Mouse (Mus musculus) monocyte, adult 5-6 weeks (primary cell): ENCODE data around the gene Frrs1. TPM values are rescaled to one million over a fixed set of nuclear protein-coding genes. Genes with fewer than 3 reads are reported as not detected.
A peak's percentile ranks its signal among the peaks of the same experiment; 100 is the strongest.

Experiments
- ATAC-seq: fragments of 153-309, 156-312 bp; replicated peaks from 2 replicates; pipeline ENCODE4 v1.8.0; 2017; ENCODE audit warnings: mild to moderate bottlenecking; ENCODE audit not compliant: low TSS enrichment, insufficient number of reproducible peaks, severe bottlenecking, poor library complexity, low FRiP score
- total RNA-seq: library from RNA; stranded (forward); fragments of 200-1000, 200-491, 200-594 nt; gene quantifications from 3 replicates; pipeline ENCODE4 v1.2.3, GENCODE M21; 2017

Gene Frrs1
- total RNA-seq, 1 experiment from 2014 or later: 11.8 TPM

DNA sequence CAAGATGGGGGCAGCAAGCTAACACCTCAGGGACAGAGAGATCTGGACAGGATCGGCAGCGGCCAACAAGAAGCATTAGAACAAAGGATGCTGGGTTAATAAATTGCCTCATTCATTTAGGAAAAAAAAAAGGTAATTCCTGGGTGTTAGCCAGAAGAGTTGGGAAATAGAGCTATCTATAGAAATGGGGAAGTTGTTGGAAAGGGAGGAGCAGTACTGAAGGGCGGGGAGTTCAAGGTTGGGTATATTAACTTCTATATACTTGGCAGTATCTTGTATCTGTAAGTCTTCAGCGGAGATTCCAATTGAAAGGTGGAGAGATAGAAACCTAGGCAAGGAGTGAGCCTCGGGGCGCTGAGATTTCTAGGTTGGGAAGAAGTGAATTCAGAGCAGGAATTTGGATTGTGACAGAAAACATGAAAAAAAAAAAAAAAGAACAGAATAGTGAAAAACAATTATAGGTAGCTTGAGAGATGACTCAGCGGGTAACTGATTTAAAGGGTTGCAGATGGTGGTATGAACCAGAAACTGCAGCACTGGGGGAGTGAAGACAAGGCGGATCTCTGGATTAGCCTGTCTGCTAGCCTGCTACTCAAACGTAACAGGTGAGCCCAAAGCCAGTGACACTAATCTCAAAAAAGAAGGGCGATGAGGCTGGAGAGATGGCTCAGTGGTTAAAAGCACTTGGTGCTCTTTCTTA is 14.2 kb upstream of the Frrs1 start:
- peak; percentile 88 for ATAC-seq

DNA sequence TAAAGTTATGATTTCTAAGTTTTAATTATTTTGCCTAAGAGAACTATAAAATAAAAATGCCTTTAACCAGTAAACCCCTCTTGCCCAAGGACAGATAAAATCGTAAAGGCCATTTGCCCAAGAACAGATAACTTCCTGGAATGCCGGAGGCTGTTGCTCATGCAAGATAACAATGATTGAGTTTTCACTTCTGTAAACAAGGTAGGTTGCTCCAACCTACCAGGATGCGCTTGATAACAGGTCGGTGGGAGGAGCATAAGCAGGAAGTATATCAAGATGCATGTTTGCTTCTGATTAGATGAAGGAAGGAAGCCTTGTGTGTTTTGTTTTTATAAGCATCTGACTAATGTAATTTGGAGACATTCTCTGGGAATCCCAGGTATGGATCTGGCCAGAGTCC is 13.2 kb upstream of the Frrs1 start:
- no peak for ATAC-seq

DNA sequence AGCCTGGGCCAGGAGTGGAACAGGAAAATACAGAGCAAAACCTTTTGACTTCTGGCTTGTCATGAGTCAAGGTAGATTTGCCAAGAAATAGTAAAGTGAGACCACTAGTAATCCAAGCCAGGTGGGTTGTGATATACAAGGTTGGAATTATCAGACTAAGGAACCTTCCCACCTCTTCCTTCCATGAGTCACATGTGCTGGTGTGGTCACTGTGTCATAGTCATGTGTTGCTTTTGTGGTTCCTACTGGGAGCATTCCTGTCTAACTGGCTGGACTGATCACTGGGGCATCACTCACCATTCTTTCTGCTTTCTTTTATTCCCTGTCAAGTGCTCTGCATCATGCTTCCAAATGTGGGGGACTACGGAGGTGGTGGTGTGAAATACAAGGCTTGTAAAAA is 11.2 kb upstream of the Frrs1 start:
- ATAC-seq: no peak

DNA sequence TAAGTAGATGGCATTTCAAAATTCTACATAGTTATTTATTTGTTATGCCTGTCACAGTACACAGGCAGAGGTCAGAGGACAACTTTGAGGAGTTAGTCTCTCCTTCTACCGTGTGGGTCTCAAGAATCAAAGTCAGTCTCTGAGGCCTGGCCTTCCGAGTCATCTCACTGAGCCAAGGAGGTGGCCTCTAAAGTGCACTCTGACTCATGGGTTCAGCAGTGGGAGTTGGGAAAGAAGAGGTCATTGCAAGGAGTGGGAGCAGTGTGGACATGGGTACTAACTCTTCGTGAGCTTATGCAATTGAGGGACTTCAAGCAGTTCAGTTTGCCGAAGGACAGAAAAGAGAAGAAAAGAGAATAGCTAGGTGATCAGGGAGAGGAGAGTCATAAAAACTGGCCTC is 10.3 kb upstream of the Frrs1 start:
- no peak for ATAC-seq

DNA sequence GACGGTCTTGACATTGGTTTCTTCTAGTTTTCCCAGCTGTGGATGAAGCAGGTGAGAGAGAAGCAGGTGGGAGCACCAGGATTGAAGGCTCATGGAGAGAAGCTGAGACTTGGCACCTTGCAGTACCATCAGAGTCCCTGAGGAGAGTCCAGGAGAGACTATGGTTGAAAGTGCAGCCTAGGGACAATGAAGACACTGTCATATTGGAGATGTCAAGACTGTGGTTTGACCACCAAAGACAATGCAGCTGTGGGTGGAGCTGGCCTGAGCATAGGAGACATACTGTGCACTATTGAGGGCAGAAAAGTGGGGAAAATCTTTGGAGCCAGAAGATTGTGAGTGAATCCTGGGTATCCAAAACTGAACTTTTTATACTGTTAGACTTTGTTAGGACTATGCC is 8.9 kb upstream of the Frrs1 start:
- ATAC-seq: no peak

DNA sequence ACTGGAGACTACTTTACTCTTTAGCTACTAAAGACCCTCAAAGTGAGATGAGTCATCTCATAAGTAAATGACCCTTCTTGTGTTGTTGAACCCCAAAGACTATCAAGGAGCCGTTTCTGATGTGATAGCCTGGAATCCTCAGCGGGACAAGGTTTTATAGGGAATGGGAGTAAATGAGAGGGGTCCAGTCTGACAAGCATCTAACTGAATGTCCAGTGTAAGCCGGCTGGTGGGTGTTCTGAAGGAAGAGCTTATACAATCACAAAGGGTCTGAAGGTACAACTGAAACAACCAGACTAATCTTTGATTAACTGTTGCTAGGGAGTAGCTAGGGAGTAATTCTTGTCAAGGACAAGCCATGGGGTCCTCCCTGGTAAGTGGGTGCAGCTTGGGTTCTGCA is 6.8 kb upstream of the Frrs1 start:
- no peak for ATAC-seq

DNA sequence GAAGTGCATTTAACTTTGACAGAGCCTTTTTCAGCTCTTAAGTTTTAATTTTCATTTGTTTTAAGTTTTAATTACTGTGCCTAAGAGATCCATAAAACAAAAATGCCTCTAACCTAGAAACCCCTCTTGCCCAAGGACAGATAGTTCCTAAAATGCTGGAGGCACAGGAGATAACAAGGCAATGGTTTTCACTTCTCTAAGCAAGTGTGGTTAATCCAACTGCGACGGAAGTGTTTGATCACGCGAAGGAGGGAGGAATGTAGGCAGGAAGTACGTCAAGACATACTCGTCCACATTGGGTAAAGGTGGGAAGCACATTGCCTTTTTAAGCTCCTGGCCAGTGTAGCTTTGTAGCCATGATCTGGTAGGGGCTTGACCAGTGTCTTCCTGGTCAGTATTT is 1.7 kb upstream of the Frrs1 start:
- ATAC-seq: peak; percentile 64

DNA sequence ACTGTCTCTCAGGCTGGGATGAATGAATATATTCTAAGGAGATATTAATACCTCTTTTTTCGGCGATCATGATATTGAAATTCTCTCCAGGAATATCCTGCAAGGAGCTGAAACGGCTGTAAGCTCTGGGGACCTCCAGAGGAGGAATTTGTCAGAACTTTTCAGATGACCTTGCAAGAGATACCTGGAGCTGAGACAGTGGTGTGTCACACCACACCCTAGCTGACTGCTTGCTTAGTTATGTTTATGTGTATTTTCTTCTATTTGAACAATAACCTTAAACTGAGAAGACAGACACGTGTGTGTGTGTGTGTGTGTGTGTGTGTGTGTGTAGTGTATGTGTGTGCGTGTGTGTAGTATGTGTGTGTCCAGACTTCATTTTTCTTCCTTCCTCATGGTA is 488 bp downstream of the Frrs1 start:
- ATAC-seq: no peak

DNA sequence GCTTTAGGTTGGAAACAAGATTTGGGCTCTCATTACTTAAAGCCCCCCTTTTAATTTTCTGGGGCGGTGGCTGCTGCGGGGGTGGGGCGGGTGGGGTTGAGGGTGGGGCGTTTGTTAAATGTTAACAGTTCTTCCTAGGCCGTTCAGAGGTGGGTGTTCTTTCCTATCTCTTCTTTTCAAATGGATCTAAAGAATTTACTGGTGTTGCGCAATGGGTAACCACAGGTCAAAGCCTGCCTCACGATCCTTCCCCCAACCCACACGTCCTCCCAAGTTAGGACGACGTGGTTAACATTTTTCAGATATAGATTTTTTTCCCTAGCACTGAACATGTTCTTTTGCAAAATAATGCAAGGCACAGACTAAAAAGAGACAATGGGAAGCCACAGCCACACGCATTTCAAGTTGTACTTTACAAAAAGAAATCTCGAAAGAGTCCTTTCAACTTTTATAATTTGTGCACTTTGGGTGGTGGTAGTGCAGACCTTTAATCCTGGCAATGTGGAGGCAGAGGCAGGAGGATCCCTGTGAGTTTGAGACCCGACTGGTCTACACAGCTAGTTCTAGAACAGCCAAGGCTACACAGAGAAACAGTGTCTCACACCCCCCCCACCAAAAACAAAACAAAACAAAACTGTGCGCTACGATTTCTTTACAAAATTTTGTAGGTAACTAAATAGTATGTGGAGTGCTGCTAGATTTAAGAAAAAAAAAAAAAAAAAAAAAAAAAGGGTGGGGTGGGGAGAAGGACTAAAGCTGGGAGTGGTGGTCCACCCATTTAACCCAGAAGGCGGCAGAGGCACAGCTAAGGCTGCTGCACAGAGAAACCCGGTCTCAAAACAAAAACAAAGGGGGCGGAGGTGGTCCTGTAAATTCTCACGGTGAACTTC is 1.3 kb downstream of the Frrs1 start:
- ATAC-seq: no peak

DNA sequence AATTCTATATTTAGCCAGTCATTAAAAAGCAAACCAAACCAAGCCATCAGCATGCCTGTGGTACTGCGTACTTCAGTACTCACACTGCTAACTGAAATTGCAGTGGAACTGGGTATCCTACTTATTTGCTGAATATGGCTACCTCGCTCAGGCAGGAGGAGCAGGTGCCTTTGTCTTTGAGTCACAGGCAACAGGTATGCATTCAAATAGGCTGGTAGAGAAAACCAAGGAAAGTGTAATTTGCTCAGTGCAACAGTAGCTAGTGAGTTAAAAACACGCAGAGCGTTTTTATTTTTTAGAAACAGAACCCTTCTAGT is 1.9 kb downstream of the Frrs1 start:
- no peak for ATAC-seq

DNA sequence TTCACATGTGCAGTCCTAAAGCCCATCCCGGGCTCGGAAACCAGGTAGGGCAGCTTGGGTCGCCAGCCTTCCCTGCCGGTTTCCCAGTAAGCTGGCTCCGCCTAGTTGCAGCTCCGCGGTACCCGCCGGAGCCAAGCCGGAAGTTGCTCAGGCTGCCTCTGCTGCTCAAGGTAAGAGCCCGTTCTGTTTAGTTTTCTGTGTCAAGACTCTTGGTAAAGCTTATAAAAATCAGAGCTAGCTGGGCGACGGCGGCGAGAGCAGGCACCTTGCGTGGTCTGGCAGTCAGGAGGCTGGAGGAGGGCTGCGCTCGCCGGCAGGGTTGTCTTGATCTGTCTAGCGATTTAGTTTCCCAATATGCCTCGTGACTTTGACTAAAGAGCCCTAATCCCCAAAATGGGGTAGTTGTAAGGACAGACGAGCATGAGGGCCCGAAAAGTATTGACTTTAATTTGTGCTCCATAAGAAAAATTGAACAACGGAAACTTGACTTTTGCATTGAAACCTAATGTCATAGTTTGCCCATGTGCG is 2.3 kb downstream of the Frrs1 start:
- ATAC-seq: peak; percentile 36; the same call in 1 of the 2 replicates

DNA sequence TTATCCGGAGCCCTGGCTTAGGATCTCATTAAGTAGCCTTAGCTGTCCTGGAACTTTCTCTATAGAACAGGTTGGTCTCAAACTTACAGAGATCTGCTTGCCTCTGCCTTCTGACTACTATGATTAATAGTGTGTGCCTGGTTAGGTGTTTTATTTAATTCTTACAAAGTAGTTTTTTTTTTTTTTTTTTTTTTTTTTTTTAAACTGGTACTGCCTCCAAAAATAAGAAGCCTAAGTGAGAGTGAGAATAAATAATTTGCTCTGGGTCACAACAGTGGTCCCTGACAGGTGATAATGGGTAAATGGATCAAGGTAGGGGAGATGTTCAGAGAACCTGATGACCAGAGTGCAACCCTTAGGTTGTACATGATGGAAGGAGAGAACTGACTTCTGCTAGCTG is 3.4 kb downstream of the Frrs1 start:
- ATAC-seq: no peak

DNA sequence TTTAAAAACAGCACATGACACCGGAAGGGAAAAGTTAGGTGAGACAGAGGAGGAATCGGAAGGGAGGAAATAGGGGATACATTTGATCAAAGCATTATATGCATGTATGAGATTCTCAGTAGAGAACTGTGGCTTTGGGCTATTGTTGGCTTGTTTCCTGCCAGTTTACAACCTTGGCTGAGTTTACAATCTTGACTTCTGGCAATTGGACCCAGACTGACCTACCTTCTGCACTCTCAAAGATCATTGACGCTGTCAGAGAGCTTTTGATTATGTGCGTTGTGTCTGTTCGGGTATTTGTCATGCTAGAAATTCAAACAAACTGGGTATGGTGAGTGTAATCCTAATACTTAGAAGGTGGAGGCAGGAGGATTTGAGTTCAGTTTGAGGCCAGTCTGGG is 5.2 kb downstream of the Frrs1 start:
- no peak for ATAC-seq

DNA sequence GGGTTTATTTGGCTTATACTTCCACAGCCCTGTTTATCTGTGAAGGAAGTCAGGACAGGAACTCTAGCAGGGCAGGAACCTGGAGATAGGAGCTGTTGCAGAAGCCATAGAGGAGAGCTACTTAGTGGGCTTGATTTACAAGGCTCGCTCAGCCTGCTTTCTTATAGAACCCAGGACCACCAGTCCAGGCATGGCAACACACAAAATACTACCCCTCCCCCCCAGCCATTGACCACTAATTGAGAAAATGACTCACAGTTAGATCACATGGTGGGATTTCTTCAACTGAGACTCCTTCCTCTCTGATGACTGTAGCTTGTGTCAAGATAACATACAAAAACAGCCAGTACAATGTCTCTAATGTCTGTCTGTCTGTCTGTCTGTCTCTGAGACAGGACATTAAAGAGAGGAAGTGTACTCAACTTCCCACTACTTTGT is 6.0 kb downstream of the Frrs1 start:
- ATAC-seq: 0 out of 2 replicates have a peak, but pooled peaks have one; percentile 45

DNA sequence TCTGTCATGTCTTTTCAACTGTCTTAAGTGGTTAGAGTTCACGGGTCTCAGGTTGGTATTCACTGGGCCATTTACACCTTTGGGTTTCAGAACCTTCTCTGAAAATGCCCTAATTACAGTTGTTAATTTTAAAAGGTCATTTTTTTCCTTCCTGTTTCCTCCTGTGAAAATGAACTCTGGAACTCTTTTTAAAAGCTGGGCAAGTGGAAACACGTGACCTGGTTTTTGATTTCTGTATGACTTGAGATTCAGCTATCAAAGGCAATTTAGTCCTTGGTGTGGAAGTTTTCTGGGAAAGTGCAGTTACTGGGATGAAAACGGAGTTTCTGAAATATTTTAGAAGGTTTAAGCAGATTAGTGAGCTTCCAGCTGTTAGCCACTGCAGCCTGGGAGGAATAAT is 11.1 kb downstream of the Frrs1 start:
- no peak for ATAC-seq

DNA sequence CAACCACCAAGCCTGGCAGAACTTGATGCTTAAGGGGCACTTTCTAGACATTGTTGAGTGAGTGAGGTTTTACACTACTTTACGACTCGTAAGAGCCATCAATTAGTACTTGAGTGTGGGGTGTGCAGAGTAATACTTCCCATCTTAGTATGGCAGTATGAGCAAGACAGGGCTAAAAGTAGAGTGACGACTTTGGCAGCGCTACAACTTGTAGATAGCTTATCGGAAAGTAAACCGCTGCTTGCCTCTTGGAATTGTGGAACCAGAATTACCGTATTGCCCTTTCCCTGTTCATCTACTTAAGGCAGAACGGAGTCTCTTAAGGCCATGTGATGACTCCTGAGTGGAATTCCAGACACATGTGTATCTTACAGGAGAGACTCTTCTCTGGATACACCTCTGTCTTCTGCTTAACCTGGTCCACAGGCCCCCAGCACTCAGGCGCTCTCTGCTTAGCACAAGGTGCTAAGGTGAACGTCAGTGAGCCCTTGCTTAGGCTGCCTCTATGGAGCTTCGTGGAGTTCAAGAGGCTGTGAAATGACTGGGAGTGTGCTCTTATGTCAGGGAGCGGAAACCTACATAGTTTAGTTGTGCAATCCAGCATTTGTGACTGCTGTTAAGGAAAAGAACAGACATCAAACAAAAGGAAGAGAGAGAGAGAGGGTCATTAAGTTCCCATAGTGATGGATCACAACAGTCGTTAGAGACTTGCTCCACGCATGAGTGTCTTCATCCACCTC is 23.1 kb downstream of the Frrs1 start:
- ATAC-seq: no peak

DNA sequence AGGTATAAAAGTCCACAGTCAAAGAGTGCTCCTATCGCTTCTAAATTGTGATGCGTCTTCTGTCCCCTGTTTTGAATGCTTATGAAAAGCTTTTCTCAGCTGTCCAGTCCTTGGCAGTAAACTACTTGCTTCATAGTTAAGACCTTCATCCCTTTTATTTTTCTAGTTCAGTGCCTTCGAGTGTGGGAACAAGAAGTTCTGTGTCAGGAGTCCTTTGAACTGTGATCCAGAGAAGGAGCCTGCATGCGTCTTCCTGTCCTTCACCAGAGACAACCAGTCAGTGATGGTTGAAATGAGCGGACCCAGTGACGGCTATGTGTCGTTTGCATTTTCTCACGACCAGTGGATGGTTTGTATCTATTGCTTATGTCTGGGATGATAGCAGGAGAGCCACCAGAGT is 25.7 kb downstream of the Frrs1 start:
- ATAC-seq: no peak

DNA sequence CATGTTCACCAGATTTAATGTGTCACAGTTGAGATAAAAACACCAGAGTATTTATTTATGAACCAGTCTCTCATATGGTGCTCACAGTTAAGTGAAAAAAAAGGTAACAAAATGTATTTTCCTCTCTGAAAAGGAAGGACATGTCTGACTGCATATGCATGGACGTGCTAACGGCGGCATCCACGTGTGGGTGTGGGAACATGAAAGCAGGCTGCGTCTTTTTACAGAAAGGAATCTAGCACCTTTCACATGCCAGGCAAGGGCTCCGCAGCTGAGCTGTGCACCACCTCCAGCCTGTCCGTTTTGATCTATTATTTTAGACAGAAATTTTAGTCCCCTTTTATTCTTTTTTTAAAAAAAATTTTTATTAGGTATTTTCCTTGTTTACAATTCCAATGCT is 30.1 kb downstream of the Frrs1 start:
- ATAC-seq: no peak

DNA sequence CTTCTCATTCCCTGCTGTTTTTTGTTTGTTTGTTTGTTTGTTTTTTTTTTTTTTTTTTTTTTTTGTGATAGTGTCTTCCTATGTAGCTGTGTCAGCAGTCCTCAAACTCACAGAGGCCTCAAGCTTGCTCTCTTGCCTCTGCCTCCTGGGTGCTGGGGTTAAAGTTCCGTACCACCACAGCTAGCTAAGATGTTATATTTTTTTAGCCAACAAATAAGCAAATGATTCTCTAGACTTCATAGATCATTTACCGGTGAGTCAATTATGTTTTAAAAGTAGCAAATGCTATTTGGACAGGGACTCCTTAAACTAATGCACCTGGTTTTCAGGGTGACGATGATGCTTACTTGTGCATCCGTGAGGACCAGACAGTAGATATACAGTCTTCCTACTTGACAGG is 31.3 kb downstream of the Frrs1 start:
- ATAC-seq: no peak
